Mouse (Mus musculus): ENCODE data around the gene Pik3c2b.

GRCm38 (mm10) chr1:133134881-133135280, 89.4 kb downstream of the Pik3c2b start:
- TF ChIP-seq HCFC1 (IDR thresholded peaks at IDR 0.05; ENCODE audit: borderline replicate concordance, insufficient read depth, low read length), result no peak
- no peak for TF ChIP-seq ZC3H11A (IDR thresholded peaks at IDR 0.05; ENCODE audit: borderline replicate concordance, low read depth, low read length)
